Mouse (Mus musculus): Measurements from ENCODE around the gene Ghrh. TPM values are rescaled to one million over a fixed set of nuclear protein-coding genes. Genes with fewer than 3 reads are reported as not detected.

Ghrh gene
- polyA plus RNA-seq, 1 experiment from 2014 or later = 0.72 TPM

DNA sequence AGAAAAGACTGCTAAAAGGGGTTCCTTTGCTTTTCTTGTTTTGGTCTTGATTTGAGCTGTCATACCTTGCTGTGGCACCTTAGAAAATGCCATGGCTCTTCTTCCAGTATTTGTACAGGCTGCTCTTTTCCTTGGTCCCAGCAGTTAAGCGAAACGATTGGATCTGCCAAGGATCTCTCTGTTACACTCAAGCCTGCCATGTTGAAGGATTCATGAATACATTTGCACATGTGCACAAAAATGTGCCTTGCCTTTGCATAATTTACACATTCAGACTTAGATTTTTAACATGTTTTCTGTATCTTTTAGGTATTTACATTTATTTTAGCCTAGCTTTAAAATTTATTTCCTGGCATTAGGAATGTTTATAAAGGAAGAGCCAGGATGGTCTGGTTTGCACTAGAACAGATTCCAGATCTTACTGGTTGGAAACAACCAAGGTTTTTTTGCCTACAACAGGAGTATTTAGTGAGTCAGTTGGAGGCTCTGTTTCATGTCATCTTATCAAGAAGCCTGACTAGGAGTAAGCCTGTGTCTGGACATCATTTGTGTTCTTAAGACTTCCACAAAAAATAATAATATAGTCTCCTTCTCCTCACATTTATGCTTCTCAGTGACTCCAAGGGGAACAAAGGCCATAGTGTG is 38.9 kb downstream of the Ghrh start:
- no peak for DNase-seq (ENCODE audit: low spot score)

GRCm38 (mm10) chr2:157307715-157308265 is 39.5 kb downstream of the Ghrh start:
- no peak for DNase-seq (ENCODE audit: low spot score)

GRCm38 (mm10) chr2:157306091-157307032 is 40.9 kb downstream of the Ghrh start:
- DNase-seq (ENCODE audit: low spot score) = no peak

DNA sequence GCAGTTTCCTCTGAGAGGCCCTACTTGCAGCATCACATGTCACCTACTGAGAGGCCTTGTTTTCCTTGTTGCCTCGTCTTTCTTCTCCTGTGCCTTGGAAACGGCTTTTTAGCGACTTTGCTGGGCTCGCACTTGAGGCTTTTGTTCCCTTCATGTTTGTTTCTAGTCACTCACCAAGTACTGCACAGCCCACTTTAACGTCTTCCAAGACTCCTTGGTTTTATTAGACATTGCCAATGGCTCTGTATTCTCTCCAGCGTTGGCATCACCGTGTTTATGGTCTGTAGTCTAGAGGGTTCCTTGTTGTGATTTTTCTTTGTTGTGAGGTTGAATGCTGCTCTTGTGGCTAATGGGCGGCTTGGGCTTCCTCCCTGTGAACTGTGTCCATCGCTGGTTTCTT is 44.2 kb downstream of the Ghrh start:
- no peak for DNase-seq (ENCODE audit: low spot score)

GRCm38 (mm10) chr2:157300051-157300450 is 47.3 kb downstream of the Ghrh start:
- no peak for DNase-seq (ENCODE audit: low spot score)

DNA sequence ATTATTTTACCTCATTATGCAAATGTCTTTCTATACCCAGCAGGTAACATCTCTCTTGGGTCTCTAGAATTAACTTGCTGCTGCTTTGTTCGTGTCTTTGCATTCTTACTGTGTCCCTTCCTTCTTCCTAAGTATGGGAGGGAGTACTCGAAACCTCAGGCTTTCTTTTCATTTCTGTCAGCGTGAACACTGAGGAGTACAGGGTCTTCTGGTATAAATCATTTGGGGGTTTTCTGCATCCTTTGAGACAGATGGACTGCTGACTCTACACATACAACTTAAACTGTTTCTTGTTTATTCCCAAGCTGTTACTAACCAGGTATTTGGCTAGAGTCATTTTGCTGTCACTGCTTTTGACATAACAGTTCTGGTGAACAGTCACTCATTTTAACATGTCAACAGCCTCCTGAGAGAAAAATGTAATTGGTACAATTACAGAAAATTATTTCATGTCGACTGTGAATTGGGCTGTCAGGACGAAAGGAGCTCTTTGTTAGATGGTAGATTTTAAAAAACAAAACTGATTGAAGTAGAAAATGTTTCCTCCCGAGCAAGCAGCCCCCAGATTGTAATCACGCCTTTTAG is 51.1 kb downstream of the Ghrh start:
- DNase-seq (ENCODE audit: low spot score) = no peak

GRCm38 (mm10) chr2:157292093-157292492 is 55.2 kb downstream of the Ghrh start:
- peak; percentile 44 for DNase-seq (ENCODE audit: low spot score)

GRCm38 (mm10) chr2:157288996-157289395 is 58.3 kb downstream of the Ghrh start:
- DNase-seq (ENCODE audit: low spot score) = no peak

- DNase-seq (ENCODE audit: low spot score) = peak; percentile 63
Measured at GRCm38 (mm10) chr2:157287542-157287941, 59.8 kb downstream of the Ghrh start.

DNA sequence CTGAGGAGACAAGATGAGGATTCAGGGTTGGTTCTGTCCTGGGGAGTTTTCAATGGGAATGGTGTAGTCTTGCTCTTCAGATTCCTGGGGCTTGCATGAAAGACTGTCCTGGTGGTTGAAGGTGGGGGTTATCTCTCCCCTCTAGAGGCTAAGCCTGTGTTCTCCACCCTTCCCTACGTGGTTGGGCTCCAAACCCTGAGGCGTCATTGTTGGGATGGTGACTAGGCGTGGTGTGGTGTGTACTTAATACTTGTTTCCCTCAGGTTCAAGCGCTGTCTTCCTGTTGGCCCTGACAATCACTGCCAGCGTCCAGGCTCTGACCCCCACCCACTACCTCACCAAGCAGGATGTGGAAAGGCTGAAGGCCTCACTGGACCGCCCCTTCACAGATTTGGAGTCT is 64.0 kb downstream of the Ghrh start:
- no peak for DNase-seq (ENCODE audit: low spot score)

Other genes with a start within 250 kb of the Ghrh start
- gene Samhd1, start 212.2 kb downstream of the Ghrh start, polyA plus RNA-seq (2015; fragmentation: Nextera tagmentation; extraction: Ambion mirVana) = 23.5 and 25.5 TPM in 2 replicates
- gene Rbl1, start 143.0 kb downstream of the Ghrh start, polyA plus RNA-seq (2015; fragmentation: Nextera tagmentation; extraction: Ambion mirVana) = 36.5 and 40.7 TPM in 2 replicates
- gene Rpn2, start 68.5 kb downstream of the Ghrh start, polyA plus RNA-seq (2015; fragmentation: Nextera tagmentation; extraction: Ambion mirVana) = 160 and 169 TPM in 2 replicates
- gene Mroh8, start 68.0 kb downstream of the Ghrh start, polyA plus RNA-seq (2015; fragmentation: Nextera tagmentation; extraction: Ambion mirVana) = 0.36 and 0.49 TPM in 2 replicates
- 63.8 and 73.4 TPM in 2 replicates for gene Manbal, start 20.1 kb upstream of the Ghrh start, polyA plus RNA-seq (2015; fragmentation: Nextera tagmentation; extraction: Ambion mirVana)
- 5.3 and 5.9 TPM in 2 replicates for gene Src, start 70.9 kb upstream of the Ghrh start, polyA plus RNA-seq (2015; fragmentation: Nextera tagmentation; extraction: Ambion mirVana)
- 4.4 TPM in 2 replicates for gene Nnat, start 212.6 kb upstream of the Ghrh start, polyA plus RNA-seq (2015; fragmentation: Nextera tagmentation; extraction: Ambion mirVana)
- 27.8 and 28.6 TPM in 2 replicates for gene Blcap, start 223.8 kb upstream of the Ghrh start, polyA plus RNA-seq (2015; fragmentation: Nextera tagmentation; extraction: Ambion mirVana)

Data from thymus, postnatal 0 days (tissue).